Mouse (Mus musculus) left cerebral cortex, adult 8-10 months (tissue): ENCODE results near the gene Rrp12. TPM values are rescaled to one million over a fixed set of nuclear protein-coding genes. Genes with fewer than 3 reads are reported as not detected.
A peak's percentile ranks its signal among the peaks of the same experiment; 100 is the strongest.
"Not testable (repeated sequence)": the region's sequence is repeated elsewhere in the genome, so short reads cannot be mapped to it uniquely, and the experiment has no call there.

Source experiments
- DNase-seq, 2 experiments: peaks; one replicate each; pipeline ENCODE4 v3.0.0; 2022; ENCODE audit warnings: low spot score in 2 of 2
- total RNA-seq, 4 experiments: library from RNA; stranded (reverse); gene quantifications; 2 replicates each; pipeline ENCODE4 v1.2.4; 2022

Rrp12 gene
- total RNA-seq: 10 to 100 TPM; 30.1 to 33.4 (median 30.9) TPM

GRCm38 (mm10) chr19:41895460-41896318 lies at the start of gene Rrp12:
Rrp12 (minus strand) TSS chr19:41896173.
- DNase-seq: peak; percentile 53 to 86

- no peak for DNase-seq
Observed at GRCm38 (mm10) chr19:41943841-41944240, 47.9 kb upstream of the Rrp12 start.

- DNase-seq: no peak
Observed at GRCm38 (mm10) chr19:41938539-41938938, 42.6 kb upstream of the Rrp12 start.

GRCm38 (mm10) chr19:41935921-41936320 lies 39.9 kb upstream of the Rrp12 start:
- no peak for DNase-seq

GRCm38 (mm10) chr19:41934124-41934523 lies 38.2 kb upstream of the Rrp12 start:
- DNase-seq: no peak

GRCm38 (mm10) chr19:41933179-41934086 lies 37.5 kb upstream of the Rrp12 start, which contains the start of the genes Exosc1 and Zdhhc16:
Exosc1 (minus strand) TSS chr19:41933423.
Zdhhc16 (plus strand) TSS chr19:41933480.
- peak; percentile 99 for DNase-seq

- no peak for DNase-seq
Observed at GRCm38 (mm10) chr19:41932686-41933085, 36.7 kb upstream of the Rrp12 start.

- DNase-seq: no peak
Observed at GRCm38 (mm10) chr19:41920412-41921067, 24.6 kb upstream of the Rrp12 start.

GRCm38 (mm10) chr19:41919471-41919870 lies 23.5 kb upstream of the Rrp12 start:
- no peak for DNase-seq

GRCm38 (mm10) chr19:41916853-41917252 lies 20.9 kb upstream of the Rrp12 start:
- DNase-seq: no peak

- no peak for DNase-seq
Observed at GRCm38 (mm10) chr19:41915294-41915693, 19.3 kb upstream of the Rrp12 start.

GRCm38 (mm10) chr19:41914592-41914882 lies 18.6 kb upstream of the Rrp12 start:
- not testable (repeated sequence) for DNase-seq

GRCm38 (mm10) chr19:41913774-41914591 lies 18.0 kb upstream of the Rrp12 start:
- DNase-seq: no peak

- peak in 1 of 2 experiments; percentile 17 for DNase-seq
Observed at GRCm38 (mm10) chr19:41912121-41913080, 16.4 kb upstream of the Rrp12 start.

GRCm38 (mm10) chr19:41911178-41912073 lies 15.5 kb upstream of the Rrp12 start, which contains the start of gene Pgam1:
Pgam1 (plus strand) TSS chr19:41911923.
- DNase-seq: peak; percentile 88 to 93

GRCm38 (mm10) chr19:41910396-41910795 lies 14.4 kb upstream of the Rrp12 start:
- DNase-seq: no peak

GRCm38 (mm10) chr19:41908736-41909135 lies 12.8 kb upstream of the Rrp12 start:
- DNase-seq: no peak

GRCm38 (mm10) chr19:41907079-41907760 lies 11.2 kb upstream of the Rrp12 start:
- no peak for DNase-seq
